Mouse (Mus musculus) heart, postnatal 14 days (tissue): Measurements from ENCODE around the gene Zfp692. TPM values are rescaled to one million over a fixed set of nuclear protein-coding genes. Genes with fewer than 3 reads are reported as not detected.
"Not testable (repeated sequence)": the region's sequence is repeated elsewhere in the genome, so short reads cannot be mapped to it uniquely, and the experiment has no call there.

ENCODE experiments used
- DNase-seq, 2 experiments: peaks; one replicate each; pipeline ENCODE4 v3.0.0; 2021 to 2022
- intact Hi-C: fragments of 180-260 bp; cut with DNase I; formaldehyde crosslinking; loops from one replicate; pipeline ENCODE4 v1.15.1; 2025
- total RNA-seq, 2 experiments: library from RNA; stranded (reverse); gene quantifications; 2 replicates each; pipeline ENCODE4 v1.2.3; 2021

Zfp692 gene
- total RNA-seq, 2 experiments from 2014 or later, result 3.9 to 4.7 TPM

GRCm38 (mm10) chr11:58305299-58305698 lies 1.6 kb upstream of the Zfp692 start:
- intact Hi-C loops, result loop anchor here (10.0 kb wide), 1 partner anchor 190 kb away; the partner anchor contains the start of gene Olfr332
- not testable (repeated sequence) for DNase-seq

DNA sequence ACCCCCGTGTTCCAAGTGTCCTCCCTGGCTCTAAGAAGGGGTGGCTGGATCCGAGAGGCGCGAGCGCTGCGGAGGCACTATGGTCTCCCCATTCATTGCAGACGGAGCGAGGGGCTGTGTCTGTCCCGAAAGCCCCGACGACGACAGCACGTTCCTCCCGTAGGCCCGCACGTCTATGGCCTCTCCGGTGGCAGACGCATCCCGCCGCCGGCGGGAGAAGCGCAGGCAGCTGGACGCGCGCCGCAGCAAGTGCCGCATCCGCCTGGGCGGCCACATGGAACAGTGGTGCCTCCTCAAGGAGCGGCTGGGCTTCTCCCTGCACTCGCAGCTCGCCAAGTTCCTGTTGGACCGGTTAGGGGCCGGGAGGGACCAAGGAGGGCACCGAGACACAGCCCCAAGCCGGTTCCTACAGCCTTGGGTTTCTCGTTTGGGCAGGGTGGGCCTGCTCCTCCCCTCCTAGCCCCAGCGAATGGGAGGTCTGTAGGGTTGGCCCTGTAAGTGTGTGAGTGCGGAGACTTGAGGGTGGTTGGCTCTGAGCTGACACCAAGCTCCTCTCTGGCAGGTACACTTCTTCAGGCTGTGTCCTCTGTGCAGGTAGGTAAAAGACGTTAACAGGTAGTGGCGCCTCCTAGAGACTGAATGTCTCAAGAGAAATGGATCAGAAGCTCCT lies 677 bp downstream of the Zfp692 start:
- DNase-seq, result peak; percentile 56 to 67
- intact Hi-C loops, result loop anchor here (2.0 to 10.0 kb wide), 2 partner anchors 15 to 187 kb away; partner anchors contain the start of gene Olfr332

DNA sequence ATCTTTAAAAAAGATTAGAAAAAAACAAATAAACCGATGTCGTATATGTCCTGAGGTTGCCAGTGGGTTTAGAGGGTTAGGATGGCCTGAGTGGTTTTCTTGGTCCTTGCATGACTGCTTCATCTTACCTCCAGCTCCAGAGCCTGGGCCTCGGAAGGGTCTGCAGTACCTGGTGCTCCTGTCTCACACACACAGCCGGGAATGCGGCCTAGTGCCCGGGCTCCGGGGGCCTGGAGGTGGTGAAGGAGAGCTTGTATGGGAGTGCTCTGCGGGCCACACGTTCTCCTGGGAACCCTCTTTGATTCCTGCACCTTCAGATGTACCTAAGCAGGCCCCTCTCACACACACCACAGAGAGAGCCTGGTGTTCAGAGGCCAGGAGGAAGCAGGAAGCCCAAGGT lies 1.8 kb downstream of the Zfp692 start:
- intact Hi-C loops, result loop anchor here (10.0 kb wide), 1 partner anchor 186 kb away; the partner anchor contains the start of gene Olfr332
- DNase-seq, result no peak

- no peak for DNase-seq
- intact Hi-C loops, result no loop called here
These were observed 7.2 kb downstream of the Zfp692 start for GRCm38 (mm10) chr11:58314069-58314468.

- no peak for DNase-seq
- intact Hi-C loops, result no loop called here
These were observed 8.8 kb downstream of the Zfp692 start for GRCm38 (mm10) chr11:58315536-58316168.

DNA sequence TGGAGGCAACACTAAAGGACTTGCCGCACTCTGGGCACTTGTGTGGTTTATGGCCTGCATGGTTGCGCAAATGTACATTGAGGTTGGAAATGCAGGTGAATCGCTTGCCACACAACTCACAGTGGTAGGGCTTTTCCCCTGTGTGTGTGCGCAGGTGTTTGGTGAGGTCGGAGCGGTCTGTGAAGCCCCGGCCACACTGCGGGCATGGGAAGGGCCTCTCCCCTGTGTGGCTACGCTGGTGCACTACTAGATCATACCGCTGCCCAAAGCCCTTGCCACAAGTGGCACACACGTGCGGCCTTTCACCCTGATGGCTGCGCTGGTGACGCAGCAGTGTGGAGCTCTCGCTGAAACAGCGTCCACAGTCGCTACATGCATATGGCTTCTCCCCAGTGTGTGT lies 9.5 kb downstream of the Zfp692 start:
- no peak for DNase-seq
- intact Hi-C loops, result no loop called here

GRCm38 (mm10) chr11:58316768-58317390 lies 10.0 kb downstream of the Zfp692 start:
- no peak for DNase-seq
- intact Hi-C loops, result no loop called here

DNA sequence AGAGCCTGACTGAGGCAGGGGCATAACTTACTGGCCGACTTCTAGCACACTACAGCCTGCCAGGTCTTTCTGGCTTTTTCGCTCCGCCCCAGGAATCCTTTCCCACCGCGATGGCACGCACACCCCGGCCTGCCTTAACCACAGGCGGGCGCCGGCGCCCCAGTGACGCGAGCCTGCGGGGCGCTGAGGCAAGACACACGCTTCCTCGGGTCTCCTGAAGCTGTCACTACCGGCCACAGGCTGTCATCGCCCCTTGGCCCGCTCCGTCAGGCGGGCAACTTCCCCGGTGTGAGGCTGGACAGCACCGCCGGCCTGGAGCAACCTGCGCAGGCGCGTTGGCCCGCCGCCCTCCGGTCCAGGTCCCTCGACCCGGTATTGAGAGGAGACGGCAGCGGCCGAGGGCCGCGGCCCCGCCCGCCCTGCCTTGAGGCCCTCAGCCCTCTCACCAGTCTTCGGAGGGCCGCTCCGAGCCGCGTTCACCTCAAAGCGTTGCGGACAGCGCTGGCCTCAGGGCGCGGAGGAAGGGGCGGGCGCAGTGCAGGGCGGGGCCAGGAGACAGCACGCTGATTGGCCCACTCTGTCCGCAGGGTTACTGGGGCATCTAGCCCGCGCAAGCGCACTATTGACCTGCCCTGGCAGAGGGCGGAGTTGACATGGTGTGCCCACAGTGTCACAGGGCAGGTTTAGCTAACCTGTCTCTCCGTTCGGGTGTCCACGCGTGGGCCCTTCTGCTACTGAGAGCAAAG lies 16.1 kb downstream of the Zfp692 start:
- peak; percentile 97 to 98 for DNase-seq
- intact Hi-C loops, result loop anchor here (2.0 kb wide), 1 partner anchor 16 kb away; the partner anchor contains the start of gene Zfp692

DNA sequence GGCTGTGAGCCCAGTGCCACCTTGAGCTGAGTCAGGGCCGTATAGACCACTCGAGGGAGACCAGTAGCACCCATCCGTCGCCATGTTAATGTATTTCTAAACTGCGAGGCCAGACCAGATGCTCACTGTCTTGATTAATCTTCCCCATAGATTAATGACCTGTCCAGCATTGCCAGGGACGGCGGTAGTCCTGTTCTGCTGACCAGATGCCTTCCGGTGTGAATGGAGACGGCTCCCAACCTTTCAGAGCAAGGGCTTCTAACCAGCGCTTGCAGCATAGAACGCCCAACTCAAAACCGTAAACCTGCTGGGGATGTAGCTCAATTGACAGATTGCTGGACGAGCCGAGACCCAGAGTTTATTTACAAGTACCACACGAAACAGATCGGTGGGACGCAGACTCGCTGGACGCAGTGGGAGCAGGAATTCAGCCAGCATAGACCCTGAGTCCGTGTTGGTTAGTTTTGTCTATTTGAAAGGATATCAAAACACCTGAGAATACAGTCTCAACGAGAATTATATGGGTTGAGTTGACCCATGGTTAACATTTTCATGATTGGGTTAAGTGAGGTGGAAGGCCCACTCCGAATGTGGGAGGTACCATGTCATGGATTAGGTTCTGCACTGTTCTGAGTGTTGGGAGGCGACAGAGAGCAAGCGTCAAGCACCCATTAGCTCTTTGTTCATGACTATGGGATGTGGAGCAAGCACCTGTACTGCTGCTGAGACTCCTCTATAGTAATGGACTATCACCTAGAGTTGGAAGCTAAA lies 16.9 kb downstream of the Zfp692 start:
- intact Hi-C loops, result loop anchor here (2.0 kb wide), 1 partner anchor 17 kb away; the partner anchor contains the start of gene Zfp692
- DNase-seq, result no peak

GRCm38 (mm10) chr11:58324614-58325229 lies 17.9 kb downstream of the Zfp692 start:
- no peak for DNase-seq
- intact Hi-C loops, result no loop called here

- intact Hi-C loops, result no loop called here
These were observed 19.9 kb downstream of the Zfp692 start for GRCm38 (mm10) chr11:58326781-58327180.

GRCm38 (mm10) chr11:58329906-58330275 lies 23.0 kb downstream of the Zfp692 start:
- intact Hi-C loops, result no loop called here
- no peak for DNase-seq

More at GRCm38 (mm10) chr11:58326781-58327180, 19.9 kb downstream of the Zfp692 start:
- DNase-seq, result no peak

GRCm38 (mm10) chr11:58330276-58331148 lies 23.6 kb downstream of the Zfp692 start, which contains the start of the genes Zfp672 and Sh3bp5l:
TSS of gene Zfp672 (minus strand) at chr11:58330339.
TSS of gene Sh3bp5l (plus strand) at chr11:58330724.
- intact Hi-C loops, result no loop called here
- peak; percentile 87 to 91 for DNase-seq

- intact Hi-C loops, result no loop called here
- no peak for DNase-seq
These were observed 24.3 kb downstream of the Zfp692 start for GRCm38 (mm10) chr11:58331149-58331495.

DNA sequence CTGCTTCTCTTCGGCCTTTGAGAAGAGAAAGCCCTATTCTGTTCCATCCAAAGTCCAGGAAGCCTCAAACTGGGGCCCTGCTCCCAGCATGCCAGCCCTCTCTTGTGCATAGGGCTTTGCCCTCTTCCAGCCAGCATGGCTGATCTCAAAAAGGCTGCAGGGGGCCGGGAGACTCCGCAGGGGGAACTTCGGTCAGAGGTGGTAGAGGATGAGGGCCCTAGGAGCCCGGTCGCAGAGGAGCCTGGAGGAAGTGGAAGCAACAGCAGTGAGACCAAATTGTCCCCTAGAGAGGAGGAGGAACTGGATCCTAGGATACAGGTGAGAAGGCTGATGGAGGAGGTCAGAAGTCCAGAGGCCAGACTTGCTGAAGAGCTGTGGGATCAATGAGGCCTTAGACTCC lies 24.7 kb downstream of the Zfp692 start:
- no peak for DNase-seq
- intact Hi-C loops, result no loop called here

DNA sequence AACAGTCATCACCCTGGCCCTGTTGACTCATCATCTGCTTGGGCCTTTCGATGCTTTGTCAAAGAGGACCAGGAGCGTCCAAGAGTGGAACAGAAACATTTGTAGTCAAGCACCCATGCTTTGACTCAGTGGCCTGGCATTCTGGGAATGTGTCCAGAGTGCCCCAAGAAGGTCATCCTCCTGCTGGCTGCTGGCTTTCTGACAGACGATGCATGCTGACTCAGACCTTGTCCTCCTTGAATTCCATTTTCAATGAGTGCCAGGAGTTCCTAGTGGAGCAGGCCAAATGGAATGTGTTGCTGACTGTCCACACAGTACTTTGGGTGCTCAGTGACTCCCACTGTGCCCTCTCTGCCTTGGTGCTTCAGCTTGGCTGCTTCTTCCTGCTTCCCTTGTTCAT lies 27.9 kb downstream of the Zfp692 start:
- intact Hi-C loops, result no loop called here
- DNase-seq, result peak; percentile 29 to 49

- peak in 1 of 2 experiments; percentile 14 for DNase-seq
- intact Hi-C loops, result no loop called here
These were observed 39.9 kb downstream of the Zfp692 start for GRCm38 (mm10) chr11:58346745-58347144.

GRCm38 (mm10) chr11:58350628-58351027 lies 43.8 kb downstream of the Zfp692 start:
- intact Hi-C loops, result no loop called here
- DNase-seq, result no peak
